Mouse (Mus musculus) megakaryocyte-erythroid progenitor cell, adult 5-6 weeks (primary cell): Measurements from ENCODE around the gene Dlec1. TPM values are rescaled to one million over a fixed set of nuclear protein-coding genes. Genes with fewer than 3 reads are reported as not detected.

Experiments used
- ATAC-seq: replicated peaks from 2 replicates; pipeline ENCODE4 v1.8.0; 2016; ENCODE audit warnings: mild to moderate bottlenecking, inconsistent platforms; ENCODE audit not compliant: severe bottlenecking, poor library complexity, low FRiP score, low TSS enrichment
- total RNA-seq, 2 experiments: library from RNA; stranded (forward) in 1 of 2; stranded (reverse) in 1 of 2; fragments of 200-1000, 215-1000 nt in 1 of 2; fragments of >200 nt in 1 of 2; fragmentation: Nextera tagmentation in 1 of 2; gene quantifications; 2 replicates each; pipeline ENCODE4 v1.2.3; 2014 to 2017

The Dlec1 gene
- total RNA-seq, 2 experiments from 2014 or later = not detected

GRCm38 (mm10) chr9:119167608-119168007 lies 65.3 kb downstream of the Dlec1 start:
- no peak for ATAC-seq

DNA sequence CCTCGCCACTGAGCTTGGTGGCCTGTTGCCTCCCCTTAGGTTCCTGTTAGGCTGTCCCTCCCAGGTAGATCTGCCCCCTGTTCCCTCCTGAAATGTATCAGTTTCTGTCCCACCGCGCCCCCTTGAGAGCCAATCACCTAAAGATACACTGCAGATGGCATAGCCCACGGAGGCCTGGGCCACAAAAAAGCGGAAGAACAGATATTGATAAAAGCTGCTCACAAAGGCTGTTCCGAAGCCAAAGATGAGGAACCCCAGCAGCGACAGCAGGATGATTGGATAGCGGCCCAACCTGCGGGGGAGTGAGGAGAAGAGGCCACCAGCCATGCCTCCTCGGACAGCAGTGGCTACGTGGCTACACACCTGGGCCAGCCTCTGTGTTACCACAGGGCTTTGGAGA lies 77.0 kb downstream of the Dlec1 start:
- ATAC-seq = no peak

DNA sequence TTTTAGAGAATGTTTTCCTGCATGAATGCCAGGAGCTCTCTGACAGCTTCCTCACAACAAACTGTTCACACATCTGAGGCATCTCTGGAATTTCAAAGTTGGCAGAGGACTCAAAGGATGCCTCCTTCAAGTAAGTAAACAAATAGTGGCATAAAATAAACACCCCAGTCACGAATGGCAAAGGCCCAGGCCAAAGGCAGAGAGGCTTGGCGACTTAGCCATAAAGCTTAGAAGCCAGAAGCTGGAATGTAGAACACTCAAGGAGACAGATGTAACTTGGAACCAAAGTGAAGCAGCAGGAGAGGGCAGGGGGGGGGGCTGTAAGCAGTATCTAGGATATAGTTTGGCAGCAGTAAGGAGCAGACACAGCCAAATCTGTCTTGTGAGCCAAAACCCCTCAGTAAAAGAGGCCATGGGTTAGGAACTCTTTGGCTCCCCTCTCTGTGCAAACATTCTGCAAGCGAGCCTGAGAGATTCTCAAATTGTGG lies 79.0 kb downstream of the Dlec1 start:
- ATAC-seq = no peak

DNA sequence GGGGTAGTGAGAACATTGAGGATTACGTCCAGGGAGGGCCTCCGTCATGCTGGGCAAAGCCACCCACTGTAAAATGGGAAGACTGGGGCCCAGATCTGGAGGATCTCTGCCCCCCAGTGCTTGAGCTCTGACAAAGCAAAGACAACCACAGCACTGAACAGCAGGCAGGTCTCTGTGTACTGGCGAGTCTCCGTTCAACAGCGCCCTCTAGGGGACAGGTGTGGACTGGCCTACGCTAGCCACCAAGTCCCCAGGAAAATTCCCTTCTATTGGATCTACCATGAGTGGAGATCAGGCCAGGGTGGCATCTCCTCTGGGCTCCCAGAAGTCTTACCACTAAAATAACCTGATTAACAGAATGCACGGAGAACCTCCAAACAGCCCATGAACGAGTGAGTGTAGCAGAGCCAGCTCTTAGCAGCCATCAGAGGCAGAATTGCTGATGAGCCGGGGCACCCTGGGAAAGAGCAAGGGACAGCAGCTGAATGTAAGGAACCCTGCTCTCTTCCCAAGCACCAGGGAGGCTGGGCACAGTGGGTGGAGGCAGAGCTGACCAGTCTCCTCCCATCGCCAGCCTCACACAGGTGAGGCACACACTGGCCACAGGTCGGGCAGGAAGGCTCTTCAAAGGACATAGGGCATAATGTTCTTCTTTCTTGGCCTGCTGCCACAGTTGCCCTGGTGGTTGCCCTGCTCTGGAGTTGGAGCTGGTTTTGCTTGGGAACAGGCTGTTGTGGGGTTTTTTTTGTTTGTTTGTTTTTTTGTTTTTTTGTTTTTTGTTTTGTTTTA lies 90.1 kb downstream of the Dlec1 start:
- ATAC-seq = peak; percentile 49; the same call in 1 of the 2 replicates

Other genes starting within 250 kb of the Dlec1 start
- gene Ctdspl, start 176.0 kb upstream of the Dlec1 start, total RNA-seq (2014; fragmentation: Nextera tagmentation) = 7.2 and 14.6 TPM in 2 replicates
- 3.1 and 3.8 TPM in 2 replicates for gene Ctdspl, start 176.0 kb upstream of the Dlec1 start, total RNA-seq (2017)
- gene Vill, start 49.7 kb upstream of the Dlec1 start, total RNA-seq (2014; fragmentation: Nextera tagmentation) = 7.2 TPM in 1 of 2 replicates, not detected in the other
- 8.7 and 11.9 TPM in 2 replicates for gene Vill, start 49.7 kb upstream of the Dlec1 start, total RNA-seq (2017)
- gene Plcd1, start 9.0 kb upstream of the Dlec1 start, total RNA-seq (2014; fragmentation: Nextera tagmentation) = not detected in 2 replicates
- not detected in 2 replicates for gene Plcd1, start 9.0 kb upstream of the Dlec1 start, total RNA-seq (2017)
- not detected in 2 replicates for gene Acaa1b, start 54.6 kb downstream of the Dlec1 start, total RNA-seq (2014; fragmentation: Nextera tagmentation)
- not detected in 2 replicates for gene Acaa1b, start 54.6 kb downstream of the Dlec1 start, total RNA-seq (2017)
- gene Gm47289, start 56.7 kb downstream of the Dlec1 start, total RNA-seq (2014; fragmentation: Nextera tagmentation) = not detected in 2 replicates
- not detected in 2 replicates for gene Gm47289, start 56.7 kb downstream of the Dlec1 start, total RNA-seq (2017)
- gene Slc22a13, start 106.6 kb downstream of the Dlec1 start, total RNA-seq (2014; fragmentation: Nextera tagmentation) = not detected in 2 replicates
- not detected in 2 replicates for gene Slc22a13, start 106.6 kb downstream of the Dlec1 start, total RNA-seq (2017)
- 32.6 and 33.0 TPM in 2 replicates for gene Oxsr1, start 219.9 kb downstream of the Dlec1 start, total RNA-seq (2014; fragmentation: Nextera tagmentation)
- 50.4 and 55.4 TPM in 2 replicates for gene Oxsr1, start 219.9 kb downstream of the Dlec1 start, total RNA-seq (2017)
- gene Acaa1a, start 237.2 kb downstream of the Dlec1 start, total RNA-seq (2014; fragmentation: Nextera tagmentation) = 21.2 and 53.2 TPM in 2 replicates
- 8.3 and 30.1 TPM in 2 replicates for gene Acaa1a, start 237.2 kb downstream of the Dlec1 start, total RNA-seq (2017)
- 19.9 and 21.1 TPM in 2 replicates for gene Myd88, start 238.9 kb downstream of the Dlec1 start, total RNA-seq (2014; fragmentation: Nextera tagmentation)
- gene Myd88, start 238.9 kb downstream of the Dlec1 start, total RNA-seq (2017) = 16.2 and 18.8 TPM in 2 replicates